In genomic region chr19:34715895-34716294, GRCm38 (mm10) we compare ENCODE assay signal across 19 mouse cellular contexts. TPM values are rescaled to one million over a fixed set of nuclear protein-coding genes. Genes with fewer than 3 reads are reported as not detected.
"Had no signal": no experiment of that assay in that cellular context is flagged by ENCODE, and none has a peak within 500 bp of the region (broad histone marks: within the 10 kb centered on the region; RNA-seq: fewer than 3 reads in every experiment).

No protein-coding gene starts in this region.

- H3K27ac ChIP-seq: lung, embryonic 15.5 days; macrophage; midbrain, embryonic 13.5 days; midbrain, embryonic 15.5 days; neural tube, embryonic 13.5 days; neural tube, embryonic 15.5 days had no signal

- H3K36me3 ChIP-seq: lung, embryonic 15.5 days; midbrain, embryonic 13.5 days; midbrain, embryonic 15.5 days; neural tube, embryonic 13.5 days; neural tube, embryonic 15.5 days had no signal

- H3K27me3 ChIP-seq: lung, embryonic 15.5 days; megakaryocyte, embryonic 14.5 days; midbrain, embryonic 13.5 days; midbrain, embryonic 15.5 days; neural tube, embryonic 13.5 days; neural tube, embryonic 15.5 days had no signal

- ATAC-seq: lung, postnatal 0 days; midbrain, embryonic 13.5 days; midbrain, embryonic 15.5 days had no signal

- DNase-seq: lung, adult 2 months; lung, postnatal 14 days; lung, postnatal 36 days; right cerebral cortex, adult 18-20 months; right cerebral cortex, postnatal 25 days; right cerebral cortex, postnatal 4 days; spleen, adult 18-20 months; thymus, adult 18-20 months; thymus, postnatal 14 days; thymus, postnatal 36 days had no signal

- H3K4me1 ChIP-seq: midbrain, embryonic 13.5 days; midbrain, embryonic 15.5 days; neural tube, embryonic 13.5 days; neural tube, embryonic 15.5 days had no signal

- H3K4me3 ChIP-seq: lung, embryonic 15.5 days; megakaryocyte, embryonic 14.5 days; midbrain, embryonic 13.5 days; midbrain, embryonic 15.5 days; neural tube, embryonic 13.5 days; neural tube, embryonic 15.5 days had no signal

- H3K4me2 ChIP-seq: lung, embryonic 15.5 days; midbrain, embryonic 11.5 days; midbrain, embryonic 13.5 days; midbrain, embryonic 15.5 days; neural tube, embryonic 13.5 days; neural tube, embryonic 15.5 days had no signal

- H3K9me3 ChIP-seq: lung, embryonic 15.5 days; megakaryocyte, embryonic 14.5 days; midbrain, embryonic 13.5 days; midbrain, embryonic 15.5 days; neural tube, embryonic 13.5 days; neural tube, embryonic 15.5 days had no signal

- H3K9ac ChIP-seq: lung, embryonic 15.5 days; midbrain, embryonic 13.5 days; midbrain, embryonic 15.5 days; neural tube, embryonic 13.5 days; neural tube, embryonic 15.5 days had no signal

RNA-seq across cellular contexts. Expression of gene Slc16a12, which starts 31.2 kb away (rescaled TPM):
- polyA plus RNA-seq: macrophage had no signal
